ENCODE assay signal across 8 mouse cellular contexts in genomic region chr11:99040346-99040974, GRCm38 (mm10). TPM values are rescaled to one million over a fixed set of nuclear protein-coding genes. Genes with fewer than 3 reads are reported as not detected.
DNase-seq lines count a peak whose midpoint lies in the region; ATAC-seq and TF ChIP-seq lines count a peak whose summit lies in the region.

No protein-coding gene starts in this region.

- TF ChIP-seq EP300 in liver, postnatal 0 days (IDR thresholded peaks at IDR 0.05; ENCODE audit: low read depth), result no peak

- H3K4me1 ChIP-seq in forebrain, embryonic 14.5 days (ENCODE audit: control insufficient read depth, insufficient read depth, low read length), result peaks cover 4% of the 10 kb centered on the region; the same call in 1 of the 2 replicates
- peaks cover 29% of the 10 kb centered on the region for H3K4me1 ChIP-seq in intestine, embryonic 16.5 days (ENCODE audit: control insufficient read depth, insufficient read depth, low read length)
- peaks cover 14% of the 10 kb centered on the region for H3K4me1 ChIP-seq in liver, postnatal 0 days (ENCODE audit: insufficient read depth)

- peak; percentile 50; the same call in 1 of the 2 replicates for ATAC-seq in forebrain, embryonic 14.5 days
- ATAC-seq in intestine, embryonic 16.5 days, result peak; percentile 16
- ATAC-seq in liver, postnatal 0 days, result peak; percentile 18; the same call in 1 of the 2 replicates

- DNase-seq in left cerebral cortex, adult 18-20 months (ENCODE audit: low spot score in 2 of 2), result peak; percentile 18 to 33
- DNase-seq in left cerebral cortex, adult 8-10 months (ENCODE audit: low spot score in 2 of 2), result no peak
- DNase-seq in NIH3T3 (ENCODE audit: low read depth), result peak; percentile 67
- peak; percentile 86 for DNase-seq in forebrain, embryonic 14.5 days (ENCODE audit: low spot score)
- peak; percentile 45 for DNase-seq in liver, postnatal 0 days
- peak; percentile 81 for DNase-seq in retina, embryonic 14.5 days (ENCODE audit: low spot score)
- no peak for DNase-seq in urinary bladder, postnatal 10 days (ENCODE audit: low spot score)

- peak overlapping the region; percentile 74 for H3K27ac ChIP-seq in forebrain, embryonic 14.5 days (ENCODE audit: low read depth, low read length)
- peak overlapping the region; percentile 92 for H3K27ac ChIP-seq in intestine, embryonic 16.5 days (ENCODE audit: low read length)
- H3K27ac ChIP-seq in liver, postnatal 0 days (ENCODE audit: low read depth), result peak overlapping the region; percentile 87

- no peaks in the 10 kb centered on the region for H3K9me3 ChIP-seq in forebrain, embryonic 14.5 days (replicated peaks; ENCODE audit: control insufficient read depth, low read length)
- H3K9me3 ChIP-seq in intestine, embryonic 16.5 days (ENCODE audit: control insufficient read depth, low read length), result no peaks in the 10 kb centered on the region
- no peaks in the 10 kb centered on the region for H3K9me3 ChIP-seq in liver, postnatal 0 days (ENCODE audit: low read length)

- no peaks in the 10 kb centered on the region for H3K36me3 ChIP-seq in forebrain, embryonic 14.5 days (ENCODE audit: control insufficient read depth, insufficient read depth, low read length)
- no peaks in the 10 kb centered on the region for H3K36me3 ChIP-seq in intestine, embryonic 16.5 days (ENCODE audit: control insufficient read depth, insufficient read depth, low read length)
- H3K36me3 ChIP-seq in liver, postnatal 0 days (replicated peaks; ENCODE audit: insufficient read depth, low read length), result 0 out of 2 replicates have a peak, but pooled peaks cover 2% of the 10 kb centered on the region

- H3K4me2 ChIP-seq in forebrain, embryonic 14.5 days (ENCODE audit: low read length), result peak overlapping the region; percentile 97
- peak overlapping the region; percentile 81 for H3K4me2 ChIP-seq in intestine, embryonic 16.5 days (ENCODE audit: low read depth, low read length)
- peak overlapping the region; percentile 89 for H3K4me2 ChIP-seq in liver, postnatal 0 days (ENCODE audit: low read depth, low read length)

- peak; percentile 69 for TF ChIP-seq CTCF in liver, postnatal 0 days (IDR thresholded peaks at IDR 0.05; ENCODE audit: low read depth)

- H3K4me3 ChIP-seq in forebrain, embryonic 14.5 days (ENCODE audit: low read depth, low read length), result peak overlapping the region; percentile 62
- peak overlapping the region; percentile 64 for H3K4me3 ChIP-seq in intestine, embryonic 16.5 days (ENCODE audit: low read length)
- H3K4me3 ChIP-seq in liver, postnatal 0 days (ENCODE audit: low read depth, low read length), result peak overlapping the region; percentile 75

- H3K27me3 ChIP-seq in forebrain, embryonic 14.5 days (replicated peaks; ENCODE audit: control insufficient read depth, insufficient read depth, low read length), result no peaks in the 10 kb centered on the region
- no peaks in the 10 kb centered on the region for H3K27me3 ChIP-seq in intestine, embryonic 16.5 days (replicated peaks; ENCODE audit: control insufficient read depth, insufficient read depth, low read length)
- H3K27me3 ChIP-seq in liver, postnatal 0 days (ENCODE audit: insufficient read depth, low read length), result peaks cover 9% of the 10 kb centered on the region

- WGBS in forebrain, embryonic 14.5 days, result under 1% methylated on average over 17 of the region's 17 CpGs
- WGBS in intestine, embryonic 16.5 days, result 1% methylated on average over 17 of the region's 17 CpGs
- 3% methylated on average over 13 of the region's 17 CpGs for WGBS in liver, postnatal 0 days (ENCODE audit: insufficient replicate concordance)

- peak overlapping the region; percentile 76 for H3K9ac ChIP-seq in forebrain, embryonic 14.5 days (ENCODE audit: low read length)
- peak overlapping the region; percentile 85 for H3K9ac ChIP-seq in intestine, embryonic 16.5 days (ENCODE audit: low read depth, low read length)
- H3K9ac ChIP-seq in liver, postnatal 0 days (replicated peaks), result peak overlapping the region; percentile 86

RNA-seq across cellular contexts. Expression of gene Igfbp4, which starts 0.6 kb away (rescaled TPM):
- 10 to 100 TPM; 64.2 to 73.2 TPM for total RNA-seq in left cerebral cortex, adult 18-20 months (2021)
- total RNA-seq in left cerebral cortex, adult 8-10 months (2022), result 10 to 100 TPM; 66.1 to 77.1 (median 71.3) TPM
- 125 and 139 TPM in 2 replicates for polyA plus RNA-seq in forebrain, embryonic 14.5 days (2014; fragmentation: Nextera tagmentation; extraction: Ambion mirVana)
- polyA plus RNA-seq in intestine, embryonic 16.5 days (2015; fragmentation: Nextera tagmentation; extraction: Ambion mirVana), result 345 and 352 TPM in 2 replicates
- polyA plus RNA-seq in liver, postnatal 0 days (2015; fragmentation: Nextera tagmentation; extraction: Ambion mirVana), result 665 and 672 TPM in 2 replicates

RNA-seq across cellular contexts. Expression of gene Top2a, which starts 16.5 kb away (rescaled TPM):
- under 1 TPM; 0.40 to 0.67 TPM for total RNA-seq in left cerebral cortex, adult 18-20 months (2021)
- 1 to 10 TPM in 3 of 4 experiments, under 1 TPM in 1; 0.94 to 2.5 (median 1.4) TPM for total RNA-seq in left cerebral cortex, adult 8-10 months (2022)
- 135 and 150 TPM in 2 replicates for polyA plus RNA-seq in forebrain, embryonic 14.5 days (2014; fragmentation: Nextera tagmentation; extraction: Ambion mirVana)
- polyA plus RNA-seq in intestine, embryonic 16.5 days (2015; fragmentation: Nextera tagmentation; extraction: Ambion mirVana), result 132 and 149 TPM in 2 replicates
- polyA plus RNA-seq in liver, postnatal 0 days (2015; fragmentation: Nextera tagmentation; extraction: Ambion mirVana), result 74.3 and 90.2 TPM in 2 replicates

RNA-seq across cellular contexts. Expression of gene Tns4, which starts 48.6 kb away (rescaled TPM):
- under 1 TPM; 0.14 to 0.16 TPM for total RNA-seq in left cerebral cortex, adult 18-20 months (2021)
- under 1 TPM; 0.22 to 0.72 (median 0.44) TPM for total RNA-seq in left cerebral cortex, adult 8-10 months (2022)
- polyA plus RNA-seq in forebrain, embryonic 14.5 days (2014; fragmentation: Nextera tagmentation; extraction: Ambion mirVana), result 0.08 TPM in 1 of 2 replicates, not detected in the other
- 0.65 and 1.3 TPM in 2 replicates for polyA plus RNA-seq in intestine, embryonic 16.5 days (2015; fragmentation: Nextera tagmentation; extraction: Ambion mirVana)
- polyA plus RNA-seq in liver, postnatal 0 days (2015; fragmentation: Nextera tagmentation; extraction: Ambion mirVana), result 0.25 and 0.31 TPM in 2 replicates

RNA-seq across cellular contexts. Expression of gene Gjd3, which starts 57.6 kb away (rescaled TPM):
- 1 to 10 TPM; 1.8 to 2.0 TPM for total RNA-seq in left cerebral cortex, adult 18-20 months (2021)
- total RNA-seq in left cerebral cortex, adult 8-10 months (2022), result 1 to 10 TPM; 1.2 to 1.8 (median 1.4) TPM
- polyA plus RNA-seq in forebrain, embryonic 14.5 days (2014; fragmentation: Nextera tagmentation; extraction: Ambion mirVana), result 0.27 and 0.28 TPM in 2 replicates
- 0.17 TPM in 1 of 2 replicates, not detected in the other for polyA plus RNA-seq in intestine, embryonic 16.5 days (2015; fragmentation: Nextera tagmentation; extraction: Ambion mirVana)
- not detected in 2 replicates for polyA plus RNA-seq in liver, postnatal 0 days (2015; fragmentation: Nextera tagmentation; extraction: Ambion mirVana)

Comparison
In these comparisons a context has a peak if more than half of its experiments do, and no peak if none do; other contexts are left out.
1. DNase-seq: peak in left cerebral cortex, adult 18-20 months (2 of 2), NIH3T3 (single experiment), forebrain, embryonic 14.5 days (single experiment), liver, postnatal 0 days (single experiment) and retina, embryonic 14.5 days (single experiment); none in left cerebral cortex, adult 8-10 months (0 of 2) and urinary bladder, postnatal 10 days (single experiment).
2. Peak in every context shown above with its lines, with median percentiles within 50 percentile points of each other: ATAC-seq, H3K27ac ChIP-seq, H3K4me2 ChIP-seq, H3K4me3 ChIP-seq and H3K9ac ChIP-seq.